Mouse (Mus musculus) cortical plate, adult 2 months (tissue): ENCODE results near the gene C1qtnf6.

Experiments used
- CTCF ChIP-seq: fragments of 200-500 bp; IDR thresholded peaks from 2 replicates; pipeline ENCODE4 v1.5.1; 2011; ENCODE audit warnings: mild to moderate bottlenecking, control low read depth, low read length; ENCODE audit not compliant: insufficient read depth; ENCODE audit errors: extremely low read depth
- POLR2A ChIP-seq: fragments of 200-500 bp; IDR thresholded peaks from 2 replicates; pipeline ENCODE4 v1.6.1; 2011; ENCODE audit warnings: mild to moderate bottlenecking, low read length, control low read depth; ENCODE audit not compliant: insufficient read depth; ENCODE audit errors: extremely low read depth

GRCm38 (mm10) chr15:78548336-78548665, 17.1 kb upstream of the C1qtnf6 start:
- TF ChIP-seq CTCF (no peak), POLR2A (no peak)
